Mouse (Mus musculus) neural tube, postnatal 0 days (tissue): Measurements from ENCODE around the gene Wnt5a. TPM values are rescaled to one million over a fixed set of nuclear protein-coding genes. Genes with fewer than 3 reads are reported as not detected.

ENCODE experiments used
- polyA plus RNA-seq: library from polyadenylated mRNA; unstranded; fragments of >200 nt; fragmentation: Nextera tagmentation; extraction: Ambion mirVana; gene quantifications from 2 replicates; pipeline ENCODE4 v1.2.1, GENCODE M21; 2015

Gene Wnt5a
- polyA plus RNA-seq: 13.2 and 15.3 TPM in 2 replicates

DNA sequence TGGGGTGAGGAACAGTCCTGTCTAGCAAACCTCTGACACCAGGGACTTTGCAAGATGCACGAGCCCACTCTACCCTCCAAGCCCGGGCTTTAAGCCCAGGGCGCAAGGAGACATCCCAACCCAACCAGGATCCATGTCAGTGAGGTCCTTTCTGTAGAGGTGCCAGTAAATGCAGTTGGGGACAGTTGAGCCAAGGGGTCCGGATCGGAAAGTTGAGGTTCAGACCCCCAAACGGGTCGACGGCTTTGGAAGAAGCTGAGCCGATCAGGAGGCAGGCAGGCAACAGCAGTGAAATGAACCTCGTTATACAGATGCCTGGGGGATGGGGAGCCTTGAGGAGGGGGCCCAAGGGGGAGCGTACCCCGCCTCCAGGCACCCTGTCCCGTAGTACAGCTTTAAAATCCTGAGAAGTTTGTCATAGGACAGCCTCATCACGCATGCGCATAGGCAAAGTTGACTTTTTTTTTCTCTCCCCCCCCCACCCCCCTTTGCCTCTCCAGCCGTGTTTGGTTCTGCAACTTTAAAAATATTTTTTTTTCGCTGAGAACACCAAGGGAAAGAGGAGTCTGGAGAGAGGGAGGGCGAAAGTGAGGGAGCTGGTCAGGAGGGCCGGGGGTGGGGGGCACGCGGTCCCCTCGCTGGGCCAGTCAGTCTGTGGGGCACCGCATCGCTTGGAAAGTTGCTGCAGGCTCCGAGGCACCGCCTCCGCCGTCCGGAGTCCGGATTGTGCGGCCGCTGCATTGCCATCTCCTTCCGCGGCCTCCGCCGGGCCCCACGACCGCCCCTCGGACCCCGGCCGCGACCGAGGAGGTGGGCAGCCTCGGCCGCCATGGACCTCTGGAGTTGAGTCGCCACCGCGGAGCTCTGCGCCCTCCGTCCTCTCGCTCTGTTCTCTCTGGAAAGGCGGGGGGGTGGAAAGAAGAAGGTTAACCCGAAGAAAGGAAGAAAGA lies at the start of gene Wnt5a:
TSS of gene Wnt5a (plus strand) at position 650 of the 950 bp plus-strand sequence.

